Mouse (Mus musculus) midbrain, embryonic 13.5 days (tissue): ENCODE results near the gene Rprd2. TPM values are rescaled to one million over a fixed set of nuclear protein-coding genes. Genes with fewer than 3 reads are reported as not detected.

Source experiments
- microRNA-seq: library from miRNA; unstranded; fragments of <30 nt; microRNA quantifications from one replicate; pipeline ENCODE4, GENCODE M21; 2016
- polyA plus RNA-seq: library from polyadenylated mRNA; unstranded; fragments of >200 nt; fragmentation: Nextera tagmentation; extraction: Ambion mirVana; gene quantifications from 2 replicates; pipeline ENCODE4 v1.2.1, GENCODE M21; 2015

Gene Rprd2
- polyA plus RNA-seq, 1 experiment from 2014 or later, result 25.0 TPM

Small RNA genes lying within 50 kb of the gene (microRNA-seq; reads per million reads assigned to microRNA genes)
- gene Mir7014, result not detected

Other genes with a start within 250 kb of the Rprd2 start
- 35.2 and 37.7 TPM in 2 replicates for gene Golph3l, start 229.9 kb downstream of the Rprd2 start, polyA plus RNA-seq
- 116 TPM in 2 replicates for gene Ensa, start 193.9 kb downstream of the Rprd2 start, polyA plus RNA-seq
- 46.9 and 56.3 TPM in 2 replicates for gene Mcl1, start 160.1 kb downstream of the Rprd2 start, polyA plus RNA-seq
- 0.68 and 1.9 TPM in 2 replicates for gene Adamtsl4, start 130.9 kb downstream of the Rprd2 start, polyA plus RNA-seq
- gene Ecm1, start 79.3 kb downstream of the Rprd2 start, polyA plus RNA-seq, result 11.3 and 11.8 TPM in 2 replicates
- 44.7 and 45.5 TPM in 2 replicates for gene Tars2, start 58.7 kb downstream of the Rprd2 start, polyA plus RNA-seq
- 39.5 and 48.0 TPM in 2 replicates for gene Prpf3, start 37.0 kb upstream of the Rprd2 start, polyA plus RNA-seq
- gene Mrps21, start 52.7 kb upstream of the Rprd2 start, polyA plus RNA-seq, result 340 TPM in 2 replicates
- gene Ciart, start 63.4 kb upstream of the Rprd2 start, polyA plus RNA-seq, result 3.2 and 4.8 TPM in 2 replicates
- 12.9 and 14.4 TPM in 2 replicates for gene BC028528, start 73.1 kb upstream of the Rprd2 start, polyA plus RNA-seq
- 32.6 and 33.8 TPM in 2 replicates for gene Aph1a, start 75.1 kb upstream of the Rprd2 start, polyA plus RNA-seq
- 8.5 and 11.7 TPM in 2 replicates for gene Car14, start 85.8 kb upstream of the Rprd2 start, polyA plus RNA-seq
- 218 and 242 TPM in 2 replicates for gene Anp32e, start 110.4 kb upstream of the Rprd2 start, polyA plus RNA-seq
- gene Plekho1, start 177.1 kb upstream of the Rprd2 start, polyA plus RNA-seq, result 61.2 and 77.0 TPM in 2 replicates
- 63.7 and 67.4 TPM in 2 replicates for gene Vps45, start 239.6 kb upstream of the Rprd2 start, polyA plus RNA-seq